Mouse (Mus musculus) mesoderm, embryonic 11.5 days (tissue): ENCODE measurements around the gene Ky.

Experiments
- DNase-seq: peaks from one replicate; pipeline ENCODE4 v3.0.0-alpha.2; 2012; ENCODE audit warnings: low read depth, low spot score

Ky gene

GRCm38 (mm10) chr9:102547028-102547354 lies 41.4 kb downstream of the Ky start:
- DNase-seq = no peak

GRCm38 (mm10) chr9:102549211-102549610 lies 43.7 kb downstream of the Ky start:
- DNase-seq = no peak

DNA sequence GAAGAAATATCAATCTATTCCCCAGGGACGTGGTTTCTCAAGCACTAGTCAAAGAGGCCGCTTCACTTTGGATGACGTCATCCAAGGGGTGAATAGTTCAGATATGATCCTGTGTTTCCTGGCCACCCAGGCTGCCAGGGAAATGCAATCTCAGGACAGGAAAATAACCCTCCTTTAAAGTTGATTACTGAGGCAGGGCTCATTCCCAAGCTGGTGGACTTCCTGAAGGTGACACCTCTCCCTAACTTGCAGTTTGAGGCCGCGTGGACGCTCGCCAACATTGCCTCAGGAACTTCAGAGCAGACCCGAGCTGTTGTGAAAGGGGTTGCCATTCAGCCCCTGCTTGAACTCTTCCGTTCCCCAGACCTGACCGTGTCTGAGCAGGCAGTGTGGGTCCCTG lies 46.2 kb downstream of the Ky start:
- peak; percentile 32 for DNase-seq

DNA sequence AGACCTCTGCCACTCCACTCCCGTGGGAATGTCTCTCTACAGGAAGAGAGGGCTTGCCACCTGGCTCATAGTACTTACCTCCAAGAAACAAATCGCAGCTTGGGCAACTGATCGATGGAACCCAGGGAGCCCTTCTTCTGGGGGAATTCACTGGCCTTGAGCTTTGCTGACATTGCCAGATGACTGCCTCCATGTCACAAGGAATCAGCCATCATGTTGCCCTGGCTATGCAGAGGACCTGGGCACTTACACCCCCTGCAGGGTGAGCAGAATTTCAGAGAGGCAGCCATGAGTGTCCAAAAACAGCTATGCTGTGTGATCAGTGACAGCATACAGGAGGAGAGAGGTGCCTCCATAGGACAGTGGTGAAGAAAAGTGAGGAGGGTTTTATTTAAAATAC lies 48.2 kb downstream of the Ky start:
- no peak for DNase-seq

DNA sequence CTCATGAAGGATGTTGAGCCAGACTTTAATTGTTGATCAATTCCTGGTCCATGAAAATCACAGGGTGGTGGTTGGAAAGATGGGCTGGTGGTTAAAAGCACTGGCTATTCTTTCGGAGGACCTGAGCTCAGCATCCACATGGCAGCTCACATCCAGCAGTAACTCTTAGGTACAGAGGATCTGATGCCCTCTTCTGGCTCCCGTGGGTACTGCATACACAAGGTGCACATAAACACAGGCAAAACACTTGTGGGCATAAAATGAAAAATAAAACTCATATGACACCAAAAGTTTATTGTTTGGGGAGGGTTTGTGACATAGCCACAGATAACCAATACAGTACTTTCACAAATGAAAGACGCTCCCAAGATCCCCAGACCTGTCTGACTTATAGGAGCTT lies 52.9 kb downstream of the Ky start:
- no peak for DNase-seq

DNA sequence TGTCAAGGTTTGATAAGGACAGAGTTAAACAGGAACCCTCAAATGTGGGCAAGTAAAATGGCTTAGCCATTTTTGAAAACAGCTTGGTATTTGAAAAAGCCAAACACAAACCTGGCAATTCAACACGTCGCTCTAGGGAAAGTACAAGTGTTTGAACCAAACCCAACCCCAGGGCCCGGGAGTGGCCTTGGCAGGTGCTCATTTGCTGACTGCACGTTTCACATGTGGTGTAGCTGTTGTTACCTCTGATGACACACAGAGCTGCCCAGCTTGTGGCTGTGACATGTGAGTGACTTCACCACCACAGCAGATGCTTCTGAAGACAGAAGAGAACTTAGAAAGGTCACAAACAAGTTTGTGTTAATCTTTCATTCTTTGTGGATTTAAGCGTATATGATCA lies 67.3 kb downstream of the Ky start:
- no peak for DNase-seq

- DNase-seq = no peak
These were observed 71.9 kb downstream of the Ky start for GRCm38 (mm10) chr9:102577480-102577879.

GRCm38 (mm10) chr9:102581921-102582469 lies 76.4 kb downstream of the Ky start:
- DNase-seq = no peak

- no peak for DNase-seq
These were observed 81.8 kb downstream of the Ky start for GRCm38 (mm10) chr9:102587347-102587746.

GRCm38 (mm10) chr9:102594667-102595393 lies 89.3 kb downstream of the Ky start:
- DNase-seq = no peak
